Mouse (Mus musculus) ES-Bruce4 (cell line): ENCODE measurements around the gene H2-M10.3. TPM values are rescaled to one million over a fixed set of nuclear protein-coding genes. Genes with fewer than 3 reads are reported as not detected.
A peak's percentile ranks its signal among the peaks of the same experiment; 100 is the strongest.
"Not testable (repeated sequence)": the region's sequence is repeated elsewhere in the genome, so short reads cannot be mapped to it uniquely, and the experiment has no call there.

ENCODE experiments used
- H3K27ac ChIP-seq: 2 replicates; pipeline ENCODE4 v1.5.1; 2012; ENCODE audit warnings: low read length, inconsistent platforms; ENCODE audit not compliant: insufficient read depth
- H3K27me3 ChIP-seq: 2 replicates; pipeline ENCODE4 v1.6.1; 2012; ENCODE audit warnings: mild to moderate bottlenecking, low read length, inconsistent platforms; ENCODE audit not compliant: control insufficient read depth, poor library complexity, insufficient read depth, severe bottlenecking
- H3K36me3 ChIP-seq: 2 replicates; pipeline ENCODE4 v1.6.1; 2012; ENCODE audit warnings: inconsistent platforms, mild to moderate bottlenecking, low read length, moderate library complexity; ENCODE audit not compliant: control insufficient read depth, poor library complexity, insufficient read depth, severe bottlenecking
- H3K4me1 ChIP-seq: one replicate; pipeline ENCODE4 v1.8.1; 2011; ENCODE audit warnings: low read length; ENCODE audit not compliant: control insufficient read depth, insufficient read depth
- H3K4me3 ChIP-seq: 2 replicates; pipeline ENCODE4 v1.5.1; 2011; ENCODE audit warnings: low read depth, mild to moderate bottlenecking, low read length
- H3K9ac ChIP-seq: 2 replicates; pipeline ENCODE4 v1.6.1; 2012; ENCODE audit warnings: low read depth, mild to moderate bottlenecking, inconsistent platforms; ENCODE audit not compliant: poor library complexity, severe bottlenecking
- H3K9me3 ChIP-seq: replicated peaks from 2 replicates; pipeline ENCODE4 v1.6.1; 2012; ENCODE audit warnings: mild to moderate bottlenecking, low read length, inconsistent platforms; ENCODE audit not compliant: control insufficient read depth, poor library complexity, insufficient read depth, severe bottlenecking
- CTCF ChIP-seq: IDR thresholded peaks from one replicate; pipeline ENCODE4 v1.8.1; 2011; ENCODE audit warnings: low read depth, low read length
- EP300 ChIP-seq: IDR thresholded peaks from 2 replicates; pipeline ENCODE4 v1.6.1; 2011; ENCODE audit warnings: low read depth, low read length; ENCODE audit not compliant: insufficient read depth
- POLR2A ChIP-seq: IDR thresholded peaks from one replicate; pipeline ENCODE4 v1.8.1; 2011; ENCODE audit warnings: low read length; ENCODE audit not compliant: insufficient read depth
- polyA plus RNA-seq: library from polyadenylated mRNA; stranded (reverse); fragments of >200 nt; gene quantifications from 2 replicates; pipeline ENCODE4 v1.2.4, GENCODE M21; 2011; ENCODE audit warnings: low read depth; ENCODE audit not compliant: missing spikeins, insufficient read depth, insufficient read length

The H2-M10.3 gene
- polyA plus RNA-seq, 1 experiment = not detected

GRCm38 (mm10) chr17:36355763-36356162 is 12.5 kb downstream of the H2-M10.3 start:
- TF ChIP-seq POLR2A (no peak), CTCF (no peak), EP300 (no peak)
- Histone ChIP-seq H3K27ac (no peak overlapping the region), H3K9me3 (no peaks in the 10 kb centered on the region), H3K27me3 (no peaks in the 10 kb centered on the region), H3K9ac (no peak overlapping the region), H3K4me3 (no peak overlapping the region), H3K4me1 (no peaks in the 10 kb centered on the region), H3K36me3 (no peaks in the 10 kb centered on the region)

DNA sequence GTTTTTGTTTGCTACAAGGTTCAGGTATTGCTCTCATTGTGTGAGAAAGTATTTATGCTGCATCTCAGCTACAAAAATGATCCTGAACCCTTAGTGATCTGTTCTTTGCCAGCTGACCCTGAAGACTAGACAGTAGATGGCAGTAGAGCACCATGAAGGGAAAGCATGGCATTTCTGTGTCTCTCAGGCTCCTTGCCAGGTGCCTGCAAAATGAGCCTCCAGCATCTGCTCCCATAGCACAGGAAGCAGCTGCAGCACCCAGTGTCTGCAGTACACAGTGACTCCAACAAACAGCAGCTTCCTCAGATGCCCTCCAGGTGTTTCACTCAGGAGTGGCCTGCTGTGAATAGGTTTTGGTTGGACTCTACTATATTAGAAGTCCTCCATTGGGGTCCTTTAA is 12.9 kb downstream of the H2-M10.3 start:
- H3K4me3 ChIP-seq, H3K27me3 ChIP-seq, H3K36me3 ChIP-seq, H3K4me1 ChIP-seq, H3K27ac ChIP-seq, H3K9ac ChIP-seq, H3K9me3 ChIP-seq: not testable (repeated sequence)
- TF ChIP-seq CTCF = peak; percentile 33

DNA sequence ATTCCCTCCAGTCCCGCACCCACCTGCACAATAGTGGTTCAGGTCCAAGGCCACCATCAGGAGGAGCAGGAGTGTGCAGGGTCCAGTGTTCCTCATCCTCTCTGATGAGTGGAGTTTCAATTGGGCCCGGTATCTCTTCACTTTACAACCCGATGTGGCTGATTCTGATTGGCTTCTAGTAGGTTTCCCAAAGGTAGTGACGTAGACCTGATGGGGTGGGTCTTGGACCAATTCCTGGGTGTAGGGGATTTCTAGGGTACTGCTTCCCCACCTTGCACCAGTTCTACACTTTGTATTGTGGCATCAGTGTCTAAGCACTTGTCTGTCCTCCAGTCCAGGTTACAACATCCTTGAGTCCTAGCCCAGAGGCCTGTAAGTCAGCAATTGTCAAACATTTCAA is 42.2 kb downstream of the H2-M10.3 start, which contains the start of gene H2-M10.1:
TSS of gene H2-M10.1 (minus strand) at position 101 of the 400 bp plus-strand sequence.
- no peak for TF ChIP-seq CTCF
- no peak for TF ChIP-seq EP300
- no peak for TF ChIP-seq POLR2A
- Histone ChIP-seq H3K4me3 (no peak within 1 kb of the TSS), H3K9ac (no peak within 1 kb of the TSS), H3K27ac (no peak within 1 kb of the TSS), H3K27me3 (no peaks in the 10 kb centered on the region), H3K9me3 (no peaks in the 10 kb centered on the region), H3K4me1 (no peaks in the 10 kb centered on the region), H3K36me3 (no peaks in the 10 kb centered on the region)

GRCm38 (mm10) chr17:36315689-36316253 is 52.4 kb downstream of the H2-M10.3 start:
- Histone ChIP-seq H3K9me3 (no peaks in the 10 kb centered on the region), H3K27ac (no peak overlapping the region), H3K27me3 (no peaks in the 10 kb centered on the region; the same call in 1 of the 2 replicates), H3K4me3 (peak overlapping the region; percentile 69; the same call in 1 of the 2 replicates), H3K4me1 (no peaks in the 10 kb centered on the region), H3K9ac (no peak overlapping the region), H3K36me3 (no peaks in the 10 kb centered on the region)
- TF ChIP-seq EP300 (no peak), POLR2A (no peak), CTCF (no peak)

- no peaks in the 10 kb centered on the region for H3K36me3 ChIP-seq
- peak overlapping the region; percentile 69 for H3K4me3 ChIP-seq
- H3K27me3 ChIP-seq = no peaks in the 10 kb centered on the region; the same call in 1 of the 2 replicates
- TF ChIP-seq POLR2A (no peak), EP300 (no peak), CTCF (no peak)
- H3K27ac ChIP-seq = no peak overlapping the region
- H3K9ac ChIP-seq = peak overlapping the region; percentile 42
- no peaks in the 10 kb centered on the region for H3K4me1 ChIP-seq
- no peaks in the 10 kb centered on the region for H3K9me3 ChIP-seq
Observed at GRCm38 (mm10) chr17:36315041-36315688, 53.1 kb downstream of the H2-M10.3 start.

Other genes starting within 250 kb of the H2-M10.3 start
- gene Gm19684, start 246.7 kb downstream of the H2-M10.3 start, polyA plus RNA-seq = 0.41 TPM in 1 of 2 replicates, not detected in the other
- 0.81 and 1.4 TPM in 2 replicates for gene Gm7030, start 239.0 kb downstream of the H2-M10.3 start, polyA plus RNA-seq
- gene Gm8909, start 199.9 kb downstream of the H2-M10.3 start, polyA plus RNA-seq = 13.5 and 17.5 TPM in 2 replicates
- gene H2-T3, start 178.1 kb downstream of the H2-M10.3 start, polyA plus RNA-seq = 0.64 and 0.84 TPM in 2 replicates
- gene Rpp21, start 110.3 kb downstream of the H2-M10.3 start, polyA plus RNA-seq = 32.1 and 35.0 TPM in 2 replicates
- gene Trim39, start 96.2 kb downstream of the H2-M10.3 start, polyA plus RNA-seq = 14.2 and 15.5 TPM in 2 replicates
- gene H2-M10.2, start 81.9 kb downstream of the H2-M10.3 start, polyA plus RNA-seq = not detected in 2 replicates
- not detected in 2 replicates for gene H2-M10.1, start 42.3 kb downstream of the H2-M10.3 start, polyA plus RNA-seq
- gene H2-M10.4, start 93.9 kb upstream of the H2-M10.3 start, polyA plus RNA-seq = not detected in 2 replicates
- not detected in 2 replicates for gene H2-M11, start 178.7 kb upstream of the H2-M10.3 start, polyA plus RNA-seq